Mouse (Mus musculus) hindbrain, embryonic 12.5 days (tissue): ENCODE measurements around the gene Gm5148. TPM values are rescaled to one million over a fixed set of nuclear protein-coding genes. Genes with fewer than 3 reads are reported as not detected.
A peak's percentile ranks its signal among the peaks of the same experiment; 100 is the strongest.

Experiments used
- ATAC-seq: fragments of 200-750 bp; cut with Nextera tagmentation; 2 replicates; pipeline ENCODE4 v1.8.0; 2017; ENCODE audit warnings: moderate TSS enrichment; ENCODE audit not compliant: low FRiP score
- H3K27ac ChIP-seq: fragments of 300-500 bp; sonication (generic); 2 replicates; pipeline ENCODE4 v1.5.1; 2016; ENCODE audit warnings: mild to moderate bottlenecking
- H3K27me3 ChIP-seq: fragments of 300-500 bp; sonication (generic); 2 replicates; pipeline ENCODE4 v1.6.1; 2016; ENCODE audit warnings: mild to moderate bottlenecking
- H3K36me3 ChIP-seq: fragments of 300-500 bp; sonication (generic); 2 replicates; pipeline ENCODE4 v1.6.1; 2016; ENCODE audit warnings: mild to moderate bottlenecking
- H3K4me1 ChIP-seq: fragments of 300-500 bp; sonication (generic); 2 replicates; pipeline ENCODE4 v1.6.1; 2016
- H3K4me2 ChIP-seq: fragments of 300-500 bp; sonication (generic); replicated peaks from 2 replicates; pipeline ENCODE4 v1.6.1; 2016; ENCODE audit warnings: mild to moderate bottlenecking
- H3K4me3 ChIP-seq: fragments of 300-500 bp; sonication (generic); 2 replicates; pipeline ENCODE4 v1.5.1; 2016; ENCODE audit warnings: mild to moderate bottlenecking
- H3K9ac ChIP-seq: fragments of 300-500 bp; sonication (generic); 2 replicates; pipeline ENCODE4 v1.6.1; 2016; ENCODE audit warnings: mild to moderate bottlenecking, moderate library complexity
- H3K9me3 ChIP-seq: fragments of 300-500 bp; sonication (generic); replicated peaks from 2 replicates; pipeline ENCODE4 v1.6.1; 2016; ENCODE audit warnings: mild to moderate bottlenecking
- WGBS: fragments of 180-500 bp; shearing (Covaris S2); methylation state at CpG from one replicate; pipeline ENCODE4 v1.1.7; 2016; 5-methylcytosine and 5-hydroxymethylcytosine counted together
- polyA plus RNA-seq: library from polyadenylated mRNA; unstranded; fragments of >200 nt; fragmentation: Nextera tagmentation; extraction: Ambion mirVana; gene quantifications from 2 replicates; pipeline ENCODE4 v1.2.1, GENCODE M21; 2016

The Gm5148 gene
- polyA plus RNA-seq, 1 experiment from 2014 or later, result 3.9 TPM

DNA sequence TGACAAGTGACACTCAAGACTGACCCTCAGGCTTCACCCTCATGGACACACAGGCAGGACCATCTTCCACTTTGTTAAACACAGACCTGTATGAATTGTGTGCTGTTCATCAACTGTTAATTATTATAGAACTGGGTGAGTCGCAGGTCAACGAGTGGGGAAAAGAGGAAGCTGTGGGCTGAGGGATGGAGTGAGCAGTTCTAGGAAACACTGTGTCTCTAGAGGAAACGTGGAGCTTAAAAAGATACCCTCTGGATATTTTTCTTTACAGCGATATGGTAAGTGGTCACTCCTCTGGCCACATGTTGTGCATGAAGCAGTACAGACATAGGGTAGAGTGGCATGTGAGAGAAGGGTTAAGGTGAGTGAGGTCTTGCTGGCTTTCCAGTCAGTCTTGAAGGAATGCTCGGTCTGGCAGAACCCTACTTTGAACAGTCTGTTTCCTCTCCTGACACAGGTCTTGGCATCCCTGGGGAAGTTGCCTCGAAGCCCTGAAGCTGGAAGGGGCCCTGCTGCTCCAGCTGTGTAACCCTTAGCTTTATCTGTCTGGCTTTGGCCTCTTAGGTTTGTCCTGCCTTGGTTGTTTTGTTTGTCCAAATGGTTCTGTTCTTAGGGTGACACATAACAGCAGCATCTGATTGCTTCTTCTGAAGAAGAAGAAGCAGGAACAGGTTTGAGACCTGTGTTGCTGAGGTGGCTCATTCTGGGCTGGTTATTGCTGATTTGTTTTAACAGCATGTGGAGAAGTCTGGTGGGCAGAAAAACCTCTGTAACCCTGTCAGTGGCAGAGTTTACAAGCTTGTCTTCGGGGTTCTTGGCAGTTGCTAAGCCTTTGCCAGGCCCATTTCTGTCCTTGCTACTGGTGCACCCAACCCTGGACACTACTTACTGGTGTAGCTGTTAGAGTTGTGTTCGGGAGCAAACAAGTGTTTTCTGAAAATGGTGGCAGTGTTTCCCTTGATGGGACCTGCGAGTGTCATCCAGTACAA is 4.1 kb upstream of the Gm5148 start:
- WGBS, result 76% methylated on average over 9 of the region's 9 CpGs
- H3K4me3 ChIP-seq, result no peak overlapping the region
- H3K9me3 ChIP-seq, result no peaks in the 10 kb centered on the region
- no peak overlapping the region for H3K4me2 ChIP-seq
- no peak overlapping the region for H3K9ac ChIP-seq
- H3K27me3 ChIP-seq, result peaks cover 18% of the 10 kb centered on the region
- no peak for ATAC-seq
- peaks cover 23% of the 10 kb centered on the region for H3K4me1 ChIP-seq
- H3K27ac ChIP-seq, result 0 out of 2 replicates have a peak overlapping the region, but pooled peaks have one; percentile 25
- no peaks in the 10 kb centered on the region for H3K36me3 ChIP-seq

DNA sequence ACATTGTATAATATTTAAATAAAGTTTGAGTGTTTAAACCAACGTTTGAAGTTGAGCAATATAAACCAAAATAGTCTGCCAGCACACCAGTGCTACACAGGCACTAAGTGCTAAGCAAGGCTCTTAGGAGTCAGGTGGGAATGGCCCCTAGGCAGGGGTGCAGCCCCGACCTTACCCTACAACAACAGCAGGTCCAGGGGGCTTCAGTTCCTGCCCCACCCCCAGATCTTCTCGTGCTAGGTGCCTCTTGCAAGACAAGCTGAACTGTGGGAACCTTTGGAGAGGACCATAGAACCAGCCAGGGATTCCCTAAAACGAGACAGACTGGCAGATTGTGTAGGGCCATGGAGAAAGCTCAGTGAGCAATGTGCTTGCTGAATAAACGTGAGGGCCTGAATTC is 3.1 kb upstream of the Gm5148 start:
- ATAC-seq, result no peak
- Histone ChIP-seq H3K4me2 (no peak overlapping the region), H3K27me3 (peaks cover 18% of the 10 kb centered on the region), H3K9ac (no peak overlapping the region), H3K27ac (no peak overlapping the region), H3K4me3 (no peak overlapping the region), H3K36me3 (no peaks in the 10 kb centered on the region), H3K9me3 (no peaks in the 10 kb centered on the region), H3K4me1 (peaks cover 33% of the 10 kb centered on the region)
- WGBS, result 84% methylated on average over 5 of the region's 5 CpGs

DNA sequence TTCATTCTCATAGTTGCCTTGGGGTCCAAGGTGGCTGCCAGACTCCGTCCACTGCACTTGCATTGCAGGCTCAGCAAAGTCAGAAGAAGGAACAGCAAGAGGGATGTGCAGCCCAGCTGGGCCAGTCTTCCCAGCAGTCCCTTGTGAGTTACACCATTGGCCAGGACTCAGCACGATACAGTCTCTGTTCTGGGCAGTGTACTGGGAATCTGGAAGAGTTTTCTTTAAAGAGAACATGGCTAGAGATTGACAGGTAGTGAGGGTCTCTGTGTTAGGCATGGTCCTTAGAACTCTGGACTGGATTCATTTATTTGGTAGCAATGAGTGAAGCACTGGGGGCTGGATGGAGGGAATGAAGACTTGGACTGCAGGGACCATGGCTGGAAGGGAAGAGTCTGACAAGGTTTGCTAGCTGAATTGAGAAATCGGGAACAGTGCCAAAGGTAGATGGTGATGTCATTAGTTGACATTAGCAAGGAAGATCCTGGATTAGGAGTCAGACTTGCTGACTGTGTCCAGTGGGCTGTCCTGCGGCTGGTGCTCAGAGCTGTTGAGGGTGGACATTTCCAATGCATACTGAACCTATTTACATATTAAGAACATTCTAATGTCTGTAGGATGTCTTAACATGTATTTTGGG is 2.3 kb upstream of the Gm5148 start:
- ATAC-seq, result no peak
- no peak overlapping the region for H3K27ac ChIP-seq

DNA sequence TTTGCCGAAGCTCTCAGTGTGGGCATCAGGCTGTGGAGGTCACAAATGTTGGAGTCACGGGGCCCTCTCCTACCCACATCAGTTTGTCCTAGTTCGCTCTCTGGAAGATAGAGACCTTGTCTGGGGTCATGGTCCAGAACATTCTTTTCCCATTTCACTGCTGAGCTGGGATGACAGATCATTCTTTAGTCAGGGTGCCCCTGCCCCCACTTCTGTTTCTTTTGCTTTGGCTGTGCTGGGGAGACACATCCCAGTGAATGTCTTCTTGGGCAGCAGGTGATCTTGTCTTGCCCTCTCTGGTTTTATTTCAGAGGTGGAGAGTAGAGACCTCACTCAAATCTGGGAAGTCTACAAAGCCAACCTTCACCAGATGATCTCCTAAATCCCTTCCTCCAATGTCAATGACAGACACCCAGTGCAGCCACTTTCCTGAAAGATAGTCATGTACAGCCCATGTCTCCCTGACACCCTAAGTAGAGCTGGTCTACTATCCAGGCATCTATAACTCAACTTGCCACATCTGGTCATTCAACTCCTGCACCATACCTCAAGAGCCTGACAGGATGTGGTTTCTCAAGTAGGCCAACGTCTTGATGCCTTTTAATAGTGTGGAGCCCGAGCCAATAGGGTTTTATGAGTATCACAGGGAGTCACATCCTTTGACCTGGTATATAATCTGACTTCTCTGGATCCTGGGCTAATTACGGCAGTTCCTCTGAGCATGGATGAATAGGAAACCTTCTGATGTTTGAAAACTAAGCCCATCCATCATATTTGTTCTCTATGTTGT is 851 bp upstream of the Gm5148 start:
- Histone ChIP-seq H3K4me2 (no peak overlapping the region), H3K9ac (no peak overlapping the region), H3K4me3 (no peak overlapping the region), H3K36me3 (no peaks in the 10 kb centered on the region), H3K4me1 (peaks cover 33% of the 10 kb centered on the region), H3K9me3 (no peaks in the 10 kb centered on the region), H3K27me3 (peaks cover 18% of the 10 kb centered on the region), H3K27ac (no peak overlapping the region)
- 89% methylated on average over 6 of the region's 6 CpGs for WGBS
- ATAC-seq, result no peak

More for the DNA sequence above, 2.3 kb upstream of the Gm5148 start:
- H3K27me3 ChIP-seq, result peaks cover 18% of the 10 kb centered on the region
- peaks cover 33% of the 10 kb centered on the region for H3K4me1 ChIP-seq
- H3K4me2 ChIP-seq, result no peak overlapping the region
- 79% methylated on average over 4 of the region's 4 CpGs for WGBS
- H3K9ac ChIP-seq, result no peak overlapping the region
- H3K36me3 ChIP-seq, result no peaks in the 10 kb centered on the region
- H3K9me3 ChIP-seq, result no peaks in the 10 kb centered on the region
- no peak overlapping the region for H3K4me3 ChIP-seq

DNA sequence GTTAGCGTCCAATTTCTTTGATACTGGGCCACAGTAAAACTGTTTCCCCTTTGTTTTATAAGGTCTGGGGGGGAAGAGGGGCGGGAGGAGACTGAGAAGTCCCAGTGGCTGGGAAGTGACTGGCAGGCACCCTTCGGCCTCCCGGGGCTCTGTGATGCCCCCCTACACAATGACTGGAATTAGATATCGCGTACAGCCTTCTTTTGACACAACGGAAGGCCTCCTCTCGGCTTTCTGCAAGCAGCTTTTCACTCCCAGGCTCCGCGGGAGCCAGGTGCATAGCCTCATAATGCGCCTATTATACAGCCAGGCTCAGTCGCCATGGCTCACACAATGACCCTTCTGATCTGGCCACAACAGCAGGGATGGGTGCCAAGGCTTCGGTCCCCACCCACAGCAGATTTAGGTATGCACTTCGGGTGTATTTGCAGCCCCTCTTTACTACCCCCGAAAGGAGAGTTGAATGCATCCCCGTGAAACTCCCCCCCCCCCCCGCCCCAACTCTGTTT is 574 bp downstream of the Gm5148 start:
- no peaks in the 10 kb centered on the region for H3K36me3 ChIP-seq
- peak overlapping the region; percentile 55 for H3K9ac ChIP-seq
- peaks cover 28% of the 10 kb centered on the region for H3K4me1 ChIP-seq
- H3K9me3 ChIP-seq, result no peaks in the 10 kb centered on the region
- H3K27me3 ChIP-seq, result peaks cover 18% of the 10 kb centered on the region
- H3K4me2 ChIP-seq, result peak overlapping the region; percentile 65
- peak; percentile 82 for ATAC-seq
- peak overlapping the region; percentile 35 for H3K4me3 ChIP-seq
- WGBS, result under 1% methylated on average over 17 of the region's 17 CpGs
- H3K27ac ChIP-seq, result peak overlapping the region; percentile 35

DNA sequence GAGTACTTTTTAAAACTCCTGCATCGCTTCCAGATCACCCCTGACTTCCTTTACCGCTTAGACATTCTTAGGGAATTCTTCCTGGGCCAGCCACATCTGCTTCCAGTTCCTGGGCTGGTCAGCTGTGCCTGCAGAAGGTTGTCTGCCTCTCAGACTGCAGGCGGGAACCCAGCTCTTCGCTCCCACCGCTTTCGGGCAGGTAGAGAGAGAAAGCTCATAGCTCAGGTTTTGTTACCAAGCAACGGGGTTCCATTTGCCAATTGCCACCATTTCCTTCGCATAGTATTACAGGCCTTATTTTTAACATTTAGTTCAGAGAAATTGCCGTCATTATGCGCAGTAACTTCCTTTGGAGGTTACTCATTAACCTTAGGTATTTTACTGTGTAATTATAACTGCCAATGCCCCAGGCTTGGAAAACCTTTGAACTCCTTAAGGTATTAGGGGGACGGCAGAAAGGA is 1.2 kb downstream of the Gm5148 start:
- 7% methylated on average over 11 of the region's 11 CpGs for WGBS
- H3K4me1 ChIP-seq, result peaks cover 23% of the 10 kb centered on the region
- no peak for ATAC-seq
- H3K36me3 ChIP-seq, result no peaks in the 10 kb centered on the region
- H3K4me3 ChIP-seq, result peak overlapping the region; percentile 35
- H3K4me2 ChIP-seq, result peak overlapping the region; percentile 65
- no peaks in the 10 kb centered on the region for H3K9me3 ChIP-seq
- H3K27ac ChIP-seq, result peak overlapping the region; percentile 35
- peak overlapping the region; percentile 55 for H3K9ac ChIP-seq
- peaks cover 18% of the 10 kb centered on the region for H3K27me3 ChIP-seq

DNA sequence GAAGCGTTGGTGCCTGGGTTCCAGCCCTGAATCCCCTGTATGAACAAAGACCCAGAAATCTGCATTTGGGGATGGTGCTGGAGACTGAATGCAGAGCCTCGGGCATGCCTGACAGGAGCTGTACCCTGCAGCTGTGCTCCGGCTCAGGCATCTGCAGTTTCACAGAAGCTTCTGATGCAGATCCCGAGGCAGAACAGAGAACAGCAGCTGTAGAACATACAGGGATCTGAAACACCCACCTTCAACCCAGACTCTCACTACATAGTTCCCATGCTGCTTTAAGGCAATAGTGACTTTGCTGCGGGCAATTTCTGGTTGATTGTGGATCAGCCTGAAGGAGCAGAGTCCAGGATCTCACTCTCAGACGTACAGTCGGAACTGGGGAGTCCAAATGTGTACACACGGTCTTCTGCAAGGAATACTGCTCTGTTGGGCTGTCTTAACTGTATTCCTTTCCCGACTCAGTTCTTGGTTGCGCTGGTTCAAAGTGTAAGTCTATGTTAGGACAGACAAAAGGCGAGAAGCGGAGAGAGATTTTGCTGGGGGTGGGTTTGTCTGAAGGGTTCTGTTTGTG is 1.7 kb downstream of the Gm5148 start:
- 48% methylated on average over 12 of the region's 12 CpGs for whole genome bisulfite sequencing
- Histone ChIP-seq H3K27ac (no peak overlapping the region; the same call in 1 of the 2 replicates), H3K4me3 (peak overlapping the region; percentile 35; the same call in 1 of the 2 replicates), H3K4me2 (peak overlapping the region; percentile 65), H3K9ac (0 out of 2 replicates have a peak overlapping the region, but pooled peaks have one; percentile 29), H3K4me1 (peaks cover 23% of the 10 kb centered on the region), H3K9me3 (no peaks in the 10 kb centered on the region), H3K27me3 (peaks cover 18% of the 10 kb centered on the region), H3K36me3 (no peaks in the 10 kb centered on the region)
- no peak for ATAC-seq

DNA sequence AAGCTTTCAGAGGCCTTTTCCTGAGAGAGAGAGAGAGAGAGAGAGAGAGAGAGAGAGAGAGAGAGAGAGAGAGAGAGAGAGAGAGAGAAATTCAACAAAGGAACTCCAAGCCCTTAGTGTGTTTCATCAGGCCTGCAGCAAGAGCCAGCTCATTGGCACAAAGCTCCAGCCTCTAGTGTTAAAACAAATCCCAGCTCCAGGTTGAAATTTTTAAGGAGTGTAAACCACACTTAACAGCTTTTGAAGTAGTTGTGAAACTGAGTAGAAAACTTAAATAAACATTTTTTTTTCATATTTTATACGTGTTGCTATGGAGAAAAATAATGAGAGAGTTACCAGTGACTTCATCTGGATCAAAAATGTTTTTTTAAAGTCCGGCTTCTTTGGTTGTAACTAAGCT is 7.3 kb downstream of the Gm5148 start:
- no peak overlapping the region for H3K9ac ChIP-seq
- ATAC-seq, result no peak
- no peaks in the 10 kb centered on the region for H3K27me3 ChIP-seq
- H3K36me3 ChIP-seq, result no peaks in the 10 kb centered on the region
- no peak overlapping the region for H3K27ac ChIP-seq
- no peaks in the 10 kb centered on the region for H3K9me3 ChIP-seq
- no peaks in the 10 kb centered on the region for H3K4me1 ChIP-seq
- 83% methylated on average over 2 of the region's 2 CpGs for WGBS
- H3K4me3 ChIP-seq, result no peak overlapping the region
- no peak overlapping the region for H3K4me2 ChIP-seq

DNA sequence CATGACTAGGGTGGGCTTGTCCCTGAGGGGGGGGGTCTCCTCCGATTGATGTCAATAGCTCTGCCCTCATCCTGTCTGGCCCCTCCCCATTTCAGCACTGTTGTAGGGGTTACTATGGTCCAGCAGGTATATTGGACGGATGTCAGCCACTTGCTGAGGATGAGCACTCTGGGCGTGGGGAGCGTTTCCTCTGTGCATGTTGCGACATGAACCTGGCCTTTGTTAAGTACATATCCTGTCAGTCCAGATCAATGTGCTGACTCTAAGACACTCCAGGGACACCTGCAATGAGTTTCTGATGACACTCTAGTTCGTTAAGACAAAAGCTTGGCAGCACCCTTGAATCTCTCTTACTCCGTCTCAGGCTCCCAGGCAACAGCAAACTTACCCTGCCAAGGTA is 8.6 kb downstream of the Gm5148 start:
- Histone ChIP-seq H3K27me3 (no peaks in the 10 kb centered on the region), H3K4me3 (no peak overlapping the region), H3K27ac (no peak overlapping the region), H3K9me3 (no peaks in the 10 kb centered on the region), H3K4me2 (no peak overlapping the region), H3K36me3 (no peaks in the 10 kb centered on the region), H3K4me1 (no peaks in the 10 kb centered on the region), H3K9ac (no peak overlapping the region)
- 83% methylated on average over 7 of the region's 7 CpGs for WGBS
- no peak for ATAC-seq

DNA sequence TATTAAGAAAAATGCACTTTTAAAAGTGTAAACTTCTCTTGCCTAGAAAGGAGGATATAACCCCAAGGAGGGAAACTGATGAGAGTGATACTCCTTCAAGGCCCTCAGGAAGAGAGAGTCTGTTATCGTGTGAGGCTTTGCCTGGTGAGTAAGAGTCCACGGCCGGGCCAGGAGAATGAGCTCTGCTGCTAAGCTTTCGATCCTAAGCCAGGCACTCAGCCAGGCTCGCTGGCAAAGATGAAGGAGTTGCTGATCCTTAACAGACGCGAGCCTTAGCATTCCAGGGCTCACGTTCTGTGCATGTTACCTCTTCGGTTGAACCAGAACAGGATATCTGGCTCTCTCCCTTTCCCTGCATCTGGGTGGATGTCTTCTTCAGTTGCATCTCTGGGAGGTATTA is 11.8 kb downstream of the Gm5148 start:
- Histone ChIP-seq H3K9ac (no peak overlapping the region), H3K27me3 (no peaks in the 10 kb centered on the region), H3K36me3 (no peaks in the 10 kb centered on the region), H3K9me3 (no peaks in the 10 kb centered on the region), H3K4me2 (no peak overlapping the region), H3K4me1 (no peaks in the 10 kb centered on the region), H3K4me3 (no peak overlapping the region), H3K27ac (no peak overlapping the region)
- WGBS, result 73% methylated on average over 9 of the region's 9 CpGs
- ATAC-seq, result no peak

DNA sequence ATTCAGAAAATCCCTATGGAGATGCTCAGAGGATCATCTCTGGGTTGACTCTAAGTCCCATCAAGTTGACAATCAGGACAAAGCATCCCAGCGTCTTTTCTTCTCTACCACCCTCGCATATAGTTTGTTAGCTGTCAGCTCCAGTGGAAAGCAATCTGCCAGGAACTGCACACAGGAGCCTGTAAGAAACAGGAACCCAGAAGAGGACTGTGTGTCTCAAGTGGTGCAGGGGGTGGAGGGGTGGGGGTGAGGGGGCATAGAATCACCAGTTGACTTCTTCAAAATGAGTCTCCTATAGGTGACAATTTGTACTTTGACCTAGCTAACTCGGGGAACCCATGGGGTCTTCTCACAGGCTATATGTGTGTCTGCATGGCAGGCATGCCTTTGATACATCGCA is 12.7 kb downstream of the Gm5148 start:
- no peaks in the 10 kb centered on the region for H3K36me3 ChIP-seq
- H3K9ac ChIP-seq, result no peak overlapping the region
- ATAC-seq, result no peak
- WGBS, result 78% methylated on average over 4 of the region's 4 CpGs
- no peak overlapping the region for H3K4me3 ChIP-seq
- H3K4me1 ChIP-seq, result no peaks in the 10 kb centered on the region
- H3K27me3 ChIP-seq, result no peaks in the 10 kb centered on the region
- H3K27ac ChIP-seq, result no peak overlapping the region
- no peaks in the 10 kb centered on the region for H3K9me3 ChIP-seq
- H3K4me2 ChIP-seq, result no peak overlapping the region
